Mouse (Mus musculus) G1E-ER4 (cell line): Measurements from ENCODE around the gene Inhba. TPM values are rescaled to one million over a fixed set of nuclear protein-coding genes. Genes with fewer than 3 reads are reported as not detected.

Experiments
- GATA1 ChIP-seq: IDR thresholded peaks from one replicate; pipeline ENCODE4 v1.8.0; 2012; ENCODE audit warnings: low read length, inconsistent platforms
- polyA plus RNA-seq: library from polyadenylated mRNA; stranded (reverse); fragments of >175 nt; gene quantifications from 2 replicates; pipeline ENCODE4 v1.2.3, GENCODE M21; 2012

Inhba gene
- polyA plus RNA-seq, 1 experiment = not detected

- TF ChIP-seq GATA1 = no peak
These were observed 6.1 kb downstream of the Inhba start for GRCm38 (mm10) chr13:16017777-16018176.

DNA sequence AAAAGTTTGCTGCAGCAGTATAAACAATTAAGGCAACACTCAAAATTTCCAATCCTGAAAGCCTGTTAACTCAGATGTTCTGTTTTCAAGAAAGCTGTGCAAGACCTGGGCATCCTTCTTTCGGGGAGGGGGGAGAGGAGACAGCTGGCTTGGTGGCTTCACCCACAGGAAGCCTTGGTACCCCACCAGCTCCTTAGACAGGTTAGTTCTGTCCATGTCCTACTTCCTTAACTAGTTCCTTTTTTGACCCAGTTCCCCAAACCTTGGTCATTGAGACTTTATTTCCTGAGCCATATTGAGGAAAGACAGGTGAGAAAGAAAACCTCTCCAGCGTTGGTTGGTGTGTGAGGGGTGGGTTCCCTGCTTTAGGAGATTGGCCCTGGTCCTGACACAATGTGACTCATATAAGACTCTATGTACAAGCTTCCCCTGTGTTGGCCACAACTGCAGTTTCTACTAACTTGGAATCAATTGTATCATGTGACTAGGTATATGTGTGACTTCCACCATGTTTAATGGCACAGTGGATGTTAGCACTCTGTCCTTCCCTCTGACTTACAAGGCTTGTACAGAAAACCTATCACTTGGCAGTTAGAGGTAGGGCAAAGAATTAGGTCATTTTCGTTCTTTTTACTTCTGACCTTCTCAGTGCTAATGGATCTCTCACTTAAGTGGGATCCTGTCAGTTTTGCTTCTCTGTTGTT lies 7.3 kb downstream of the Inhba start:
- no peak for TF ChIP-seq GATA1

- no peak for TF ChIP-seq GATA1
These were observed 9.0 kb downstream of the Inhba start for GRCm38 (mm10) chr13:16020659-16021058.

GRCm38 (mm10) chr13:16021181-16021580 lies 9.5 kb downstream of the Inhba start:
- TF ChIP-seq GATA1 = no peak

- TF ChIP-seq GATA1 = no peak
These were observed 10.2 kb downstream of the Inhba start for GRCm38 (mm10) chr13:16021849-16022248.

- TF ChIP-seq GATA1 = no peak
These were observed 10.9 kb downstream of the Inhba start for GRCm38 (mm10) chr13:16022536-16022935.

- TF ChIP-seq GATA1 = no peak
These were observed 11.7 kb downstream of the Inhba start for GRCm38 (mm10) chr13:16023070-16024039.

- TF ChIP-seq GATA1 = no peak
These were observed 19.0 kb downstream of the Inhba start for GRCm38 (mm10) chr13:16030557-16031057.

- TF ChIP-seq GATA1 = no peak
These were observed 20.8 kb downstream of the Inhba start for GRCm38 (mm10) chr13:16032425-16032824.

- no peak for TF ChIP-seq GATA1
These were observed 21.4 kb downstream of the Inhba start for GRCm38 (mm10) chr13:16032935-16033592.

DNA sequence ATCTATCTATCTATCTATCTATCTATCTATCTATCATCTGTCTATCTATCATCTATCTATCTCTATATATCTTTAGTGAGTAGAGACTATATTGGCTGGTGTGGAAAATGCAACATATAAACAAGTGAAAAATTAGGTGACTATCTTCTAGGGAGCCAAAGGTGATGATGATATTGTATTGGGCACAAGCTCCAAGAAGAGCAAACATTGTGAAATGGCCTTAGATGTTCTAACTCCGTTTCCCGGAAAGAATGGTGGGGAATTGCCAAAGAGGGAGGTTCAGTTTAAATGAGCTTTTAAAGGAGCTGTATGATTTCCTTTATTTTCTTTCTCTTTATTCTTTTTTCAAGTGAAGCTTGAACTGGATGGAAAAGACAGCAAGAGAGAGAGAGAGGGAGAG lies 57.4 kb downstream of the Inhba start:
- TF ChIP-seq GATA1 = no peak

- TF ChIP-seq GATA1 = no peak
These were observed 65.6 kb downstream of the Inhba start for GRCm38 (mm10) chr13:16077276-16077675.

- no peak for TF ChIP-seq GATA1
These were observed 66.6 kb downstream of the Inhba start for GRCm38 (mm10) chr13:16078216-16078731.

DNA sequence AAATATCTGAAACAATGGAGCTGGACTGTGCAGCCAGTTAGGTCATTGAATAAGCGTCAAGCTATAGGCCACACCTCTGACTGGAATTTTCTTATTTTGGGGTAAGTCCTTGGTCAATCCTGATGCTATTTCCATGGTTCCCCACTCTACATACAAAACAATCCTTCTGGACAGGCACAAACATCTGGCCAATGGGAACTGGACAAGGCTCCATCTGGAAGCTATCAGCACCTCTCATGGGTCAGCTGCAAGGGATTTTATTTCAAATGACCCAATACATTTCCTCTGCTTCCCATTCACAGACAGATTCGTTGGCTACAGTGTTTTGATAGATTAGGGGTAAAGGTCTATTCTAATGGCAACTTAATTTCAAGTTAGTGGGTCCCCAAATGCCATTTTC lies 68.6 kb downstream of the Inhba start:
- no peak for TF ChIP-seq GATA1
